Mouse (Mus musculus) G1E-ER4 (cell line): ENCODE results near the gene Spa17. TPM values are rescaled to one million over a fixed set of nuclear protein-coding genes. Genes with fewer than 3 reads are reported as not detected.

Experiments
- GATA1 ChIP-seq: IDR thresholded peaks from one replicate; pipeline ENCODE4 v1.8.0; 2012; ENCODE audit warnings: low read length, inconsistent platforms
- polyA plus RNA-seq: library from polyadenylated mRNA; stranded (reverse); fragments of >175 nt; gene quantifications from 2 replicates; pipeline ENCODE4 v1.2.3, GENCODE M21; 2012

The Spa17 gene
- polyA plus RNA-seq = 1.4 and 2.0 TPM in 2 replicates

DNA sequence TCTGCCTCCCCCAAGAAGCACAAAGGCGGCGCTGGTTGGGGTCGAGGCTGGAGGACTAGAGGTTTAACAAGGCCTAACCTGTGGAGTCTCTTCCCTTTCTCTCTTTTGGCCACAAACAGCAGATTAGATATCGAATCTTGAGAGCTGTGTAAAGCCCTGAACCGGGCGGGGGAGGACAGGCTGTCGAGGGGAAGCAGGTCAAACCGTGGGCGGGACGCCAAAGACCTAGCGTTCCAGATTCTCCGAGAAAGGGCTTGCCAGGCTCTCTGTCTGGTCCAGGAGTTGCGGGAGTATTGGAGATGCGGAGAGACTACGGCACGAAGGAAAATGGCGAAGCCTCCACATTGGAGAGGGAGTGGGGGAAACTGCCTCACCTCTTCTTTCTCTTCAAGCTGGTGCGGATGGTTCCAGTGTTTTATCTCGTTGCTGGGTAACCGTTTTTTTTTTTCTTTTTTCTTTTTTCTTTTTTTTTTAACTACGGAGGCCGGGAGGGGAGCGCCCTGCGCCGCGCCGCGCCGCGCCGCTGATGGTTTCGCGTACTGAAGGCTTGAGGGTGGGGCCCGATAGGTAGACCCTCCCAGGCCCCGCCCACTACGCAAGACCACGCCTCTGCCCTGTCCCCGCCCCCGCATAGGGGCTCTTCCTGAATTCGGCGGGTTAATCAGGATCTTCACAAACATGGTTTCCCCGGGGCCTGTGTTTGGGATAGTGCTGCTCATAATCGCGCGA lies at the start of gene Spa17:
TSS of gene Spa17 (minus strand) at position 541 of the 729 bp plus-strand sequence.
- no peak for TF ChIP-seq GATA1

DNA sequence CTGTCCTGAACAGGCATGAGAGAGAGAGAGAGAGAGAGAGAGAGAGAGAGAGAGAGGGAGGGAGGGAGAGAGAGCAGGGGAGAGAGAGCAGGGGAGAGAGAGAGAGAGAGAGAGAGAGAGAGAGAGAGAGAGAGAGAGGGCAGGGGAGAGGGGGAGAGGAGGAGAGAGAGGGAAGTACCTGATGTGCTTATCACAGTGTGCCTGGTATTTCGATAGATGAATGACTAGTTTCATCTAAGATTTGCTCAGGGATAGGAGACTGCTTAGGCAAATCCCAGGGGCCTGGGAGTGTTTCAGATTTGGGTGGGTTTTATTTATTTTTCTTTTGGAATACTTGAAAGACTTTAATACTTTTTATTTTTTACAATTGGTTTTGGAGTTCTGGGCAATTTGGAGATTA lies 49.7 kb upstream of the Spa17 start:
- no peak for TF ChIP-seq GATA1

DNA sequence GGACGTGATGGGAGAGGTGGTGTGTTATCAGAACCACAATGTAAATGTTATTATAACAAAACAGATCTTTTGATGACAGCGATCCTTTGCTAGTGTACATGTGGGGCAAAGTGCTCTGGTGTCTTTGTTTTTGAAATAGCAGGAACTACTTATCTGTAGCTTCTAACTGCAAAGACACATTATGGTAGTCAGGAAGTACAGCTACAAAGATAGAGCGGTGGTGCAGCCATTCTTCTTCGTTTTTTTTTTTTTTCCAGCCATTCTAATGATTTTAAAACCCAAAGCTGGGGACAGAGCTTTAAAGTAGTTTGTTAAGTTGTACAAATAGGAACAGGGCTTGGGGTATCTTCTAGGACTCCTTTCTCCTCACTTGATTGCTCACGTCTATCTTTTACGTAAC lies 45.9 kb upstream of the Spa17 start:
- TF ChIP-seq GATA1 = no peak

DNA sequence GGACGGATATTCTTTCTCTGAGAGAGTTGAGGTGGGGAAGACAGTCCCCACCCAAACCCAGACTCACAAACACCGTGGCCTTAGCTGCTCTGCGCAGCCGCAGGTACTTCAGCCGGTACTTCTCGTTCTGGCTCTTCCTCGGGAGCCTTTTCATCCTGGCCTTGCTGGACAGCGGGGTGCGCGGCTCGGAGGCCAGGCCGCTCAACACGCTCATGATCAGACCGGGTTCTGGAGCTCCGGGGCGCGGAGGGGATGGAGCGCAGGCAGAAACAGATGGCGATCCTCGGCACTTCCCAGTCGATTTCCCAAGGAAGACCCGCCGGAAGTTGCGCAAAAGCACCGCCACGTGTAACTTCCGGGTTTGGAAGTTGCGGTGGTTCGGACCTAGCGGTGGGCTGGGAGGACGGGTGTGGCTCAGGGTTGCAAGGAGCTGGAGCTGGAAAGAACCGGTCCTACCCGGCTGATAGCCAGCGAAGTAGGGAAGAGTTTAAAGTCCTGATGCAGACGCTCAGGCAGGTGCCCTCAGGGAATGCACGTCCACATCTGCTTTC lies 43.5 kb upstream of the Spa17 start, which contains the start of gene Tbrg1:
TSS of gene Tbrg1 (minus strand) at position 382 of the 551 bp plus-strand sequence.
- no peak for TF ChIP-seq GATA1

DNA sequence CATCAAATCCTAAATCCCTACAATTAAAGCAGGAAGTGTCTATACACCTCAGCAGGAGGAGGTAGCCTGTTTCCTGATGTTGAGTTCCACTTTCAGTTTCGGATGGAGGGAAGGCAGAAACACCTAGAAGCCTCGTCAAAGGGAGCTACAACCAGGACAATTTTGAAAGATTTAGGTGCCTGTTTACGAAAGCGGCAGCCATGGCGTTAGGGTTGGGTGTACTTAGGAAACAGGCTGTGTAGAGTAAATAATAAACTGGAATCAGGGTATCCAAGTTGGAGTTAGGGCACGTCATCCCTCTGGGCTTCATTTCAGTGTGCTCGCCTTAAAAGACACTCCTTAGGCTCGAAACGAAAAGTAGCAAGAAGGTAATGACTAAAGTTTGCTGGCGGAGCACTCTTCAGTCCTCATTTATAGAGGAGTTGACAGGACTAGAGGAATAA lies 42.9 kb upstream of the Spa17 start:
- TF ChIP-seq GATA1 = no peak

DNA sequence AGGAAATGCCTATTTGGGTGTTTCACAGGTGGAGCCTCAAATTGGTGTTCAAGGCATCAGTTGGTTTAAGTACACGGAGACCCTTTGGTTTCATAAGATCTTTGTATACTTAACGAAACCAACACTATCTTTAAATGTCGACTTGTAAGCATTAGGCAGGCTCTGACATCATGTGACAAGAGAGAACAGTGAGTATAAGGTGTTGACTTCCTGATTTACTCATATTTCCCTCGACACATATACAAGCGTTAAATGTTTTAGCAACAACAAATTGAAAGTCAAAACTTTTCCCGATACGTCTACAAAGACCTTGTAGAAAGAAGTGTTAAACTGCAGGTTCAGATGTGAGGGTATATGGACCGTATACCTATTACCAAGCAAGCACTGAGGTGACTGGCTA lies 42.4 kb upstream of the Spa17 start:
- no peak for TF ChIP-seq GATA1

- TF ChIP-seq GATA1 = no peak
Observed at GRCm38 (mm10) chr9:37653836-37654235, 40.3 kb upstream of the Spa17 start.

GRCm38 (mm10) chr9:37650639-37651038 lies 37.1 kb upstream of the Spa17 start:
- no peak for TF ChIP-seq GATA1

DNA sequence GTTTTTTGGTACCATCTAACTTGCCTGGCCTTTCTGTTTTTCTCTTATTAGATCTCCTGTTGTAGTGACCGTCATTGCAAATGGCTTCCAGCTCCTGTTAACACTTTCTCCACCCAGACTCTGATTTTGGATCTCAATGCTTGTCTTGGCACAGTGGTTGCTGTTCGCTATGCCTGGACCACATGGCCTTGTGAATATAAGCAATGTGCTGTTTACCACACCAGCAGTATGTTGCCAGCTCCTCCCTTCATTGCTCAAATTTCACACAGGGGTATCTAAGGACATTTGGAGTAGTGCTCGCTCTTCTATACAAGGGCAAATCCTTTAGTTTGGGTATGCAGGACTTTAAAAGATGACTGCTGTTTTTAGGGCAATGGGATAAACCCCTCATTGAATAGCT lies 32.7 kb upstream of the Spa17 start:
- TF ChIP-seq GATA1 = no peak

DNA sequence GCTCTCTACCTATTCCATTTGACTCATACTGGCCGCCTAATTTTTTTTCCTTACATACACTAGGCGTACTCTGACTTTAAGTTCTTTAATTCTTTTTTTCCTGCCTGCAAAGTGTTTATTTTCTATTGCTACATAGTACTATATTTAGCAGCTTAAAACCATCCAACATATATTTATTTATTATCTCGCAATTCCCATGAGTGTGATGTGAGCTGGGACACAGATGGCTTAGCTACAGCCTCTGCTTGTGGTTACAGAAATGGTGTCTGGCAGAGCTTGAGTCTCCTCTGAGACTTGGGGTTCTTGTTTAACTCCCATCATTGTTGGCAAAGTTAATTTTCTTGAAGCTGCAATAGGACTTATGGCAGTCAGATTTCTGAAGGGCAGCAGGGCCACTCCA lies 25.2 kb upstream of the Spa17 start:
- no peak for TF ChIP-seq GATA1

DNA sequence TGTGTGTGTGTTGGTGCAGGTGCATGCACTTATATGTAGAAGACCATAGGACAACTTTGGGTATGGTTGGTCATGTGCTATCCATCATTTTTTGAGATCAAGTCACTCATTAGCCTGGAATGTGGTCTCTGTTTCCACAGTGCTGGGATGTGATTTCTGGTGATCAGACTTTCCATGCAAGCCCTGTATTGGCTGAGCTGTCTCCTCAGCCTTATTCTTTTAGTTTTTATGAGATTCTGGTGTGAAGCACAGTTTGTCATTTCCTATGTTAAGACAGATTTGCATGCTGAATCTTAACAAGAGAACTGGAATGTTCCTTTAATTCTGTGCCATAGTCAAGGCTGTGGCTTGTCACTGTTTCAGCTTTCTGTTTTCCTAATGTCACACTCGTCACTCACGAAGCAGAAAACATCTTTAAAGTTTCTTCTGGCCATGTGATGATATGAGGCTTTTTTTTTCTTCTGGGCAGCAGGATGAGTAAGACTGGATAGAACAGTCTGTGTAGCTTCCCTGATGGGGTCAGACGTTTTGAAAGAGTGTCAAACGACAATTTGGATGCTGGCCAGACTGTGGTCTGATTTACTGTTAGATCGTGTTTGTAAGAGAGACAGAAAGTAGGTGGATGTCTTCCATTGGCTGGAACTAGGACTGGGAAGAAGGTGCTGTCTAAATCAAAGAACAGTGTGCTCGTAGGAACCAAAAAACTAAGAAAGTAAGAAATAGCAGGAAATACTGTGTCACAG lies 23.4 kb upstream of the Spa17 start:
- TF ChIP-seq GATA1 = no peak

GRCm38 (mm10) chr9:37636335-37636734 lies 22.8 kb upstream of the Spa17 start:
- TF ChIP-seq GATA1 = no peak

- TF ChIP-seq GATA1 = no peak
Observed at GRCm38 (mm10) chr9:37634269-37634668, 20.7 kb upstream of the Spa17 start.

GRCm38 (mm10) chr9:37632305-37632704 lies 18.8 kb upstream of the Spa17 start:
- no peak for TF ChIP-seq GATA1

- no peak for TF ChIP-seq GATA1
Observed at GRCm38 (mm10) chr9:37629941-37630340, 16.4 kb upstream of the Spa17 start.

DNA sequence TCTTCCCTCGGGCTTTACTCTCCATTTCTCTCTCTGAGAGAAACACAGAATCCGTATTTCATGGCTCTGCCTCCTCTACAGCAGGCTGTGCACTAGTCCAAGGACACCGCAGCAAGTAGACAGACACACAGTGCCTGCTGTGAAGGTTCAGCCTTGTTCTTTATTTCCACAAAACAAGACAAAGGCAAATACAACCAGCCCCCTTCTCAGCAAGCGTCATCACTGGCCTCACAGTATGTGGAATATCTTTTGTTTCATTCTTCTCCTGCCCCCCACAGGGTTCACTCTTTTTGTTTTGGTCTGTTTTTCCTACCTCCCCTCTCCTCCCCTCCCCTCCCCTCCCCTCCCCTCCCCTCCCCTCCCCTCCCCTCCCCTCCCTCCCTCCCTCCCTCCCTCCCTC lies 15.1 kb upstream of the Spa17 start:
- no peak for TF ChIP-seq GATA1
